Mouse (Mus musculus) mature B cell (primary cell): ENCODE measurements around the gene Galnt7.

Experiments used
- in situ Hi-C: fragments of 300-500 bp; cut with MboI; formaldehyde crosslinking; loops from 2 replicates; pipeline ENCODE4 v1.14.3; 2019

The Galnt7 gene

GRCm38 (mm10) chr8:57498847-57499511, 153.9 kb downstream of the Galnt7 start:
- in situ Hi-C loops = loop anchor here (25.0 kb wide), 1 partner anchor 937 kb away; the partner anchor contains the start of genes Cep44 and Fbxo8

GRCm38 (mm10) chr8:57498494-57498846, 154.4 kb downstream of the Galnt7 start:
- in situ Hi-C loops = loop anchor here (25.0 kb wide), 1 partner anchor 936 kb away; the partner anchor contains the start of genes Cep44 and Fbxo8

GRCm38 (mm10) chr8:57491873-57492272, 161.0 kb downstream of the Galnt7 start:
- in situ Hi-C loops = loop anchor here (25.0 kb wide), 1 partner anchor 930 kb away; the partner anchor contains the start of genes Cep44 and Fbxo8

- in situ Hi-C loops = loop anchor here (25.0 kb wide), 1 partner anchor 928 kb away; the partner anchor contains the start of genes Cep44 and Fbxo8
Measured at GRCm38 (mm10) chr8:57489896-57490295, 162.9 kb downstream of the Galnt7 start.

GRCm38 (mm10) chr8:57489366-57489765, 163.5 kb downstream of the Galnt7 start:
- in situ Hi-C loops = loop anchor here (25.0 kb wide), 1 partner anchor 927 kb away; the partner anchor contains the start of genes Cep44 and Fbxo8

- in situ Hi-C loops = loop anchor here (25.0 kb wide), 1 partner anchor 926 kb away; the partner anchor contains the start of genes Cep44 and Fbxo8
Measured at GRCm38 (mm10) chr8:57488312-57488765, 164.5 kb downstream of the Galnt7 start.

GRCm38 (mm10) chr8:57487441-57488155, 165.2 kb downstream of the Galnt7 start, which contains the start of gene Sap30:
Gene Sap30 (minus strand): TSS chr8:57487860.
- in situ Hi-C loops = loop anchor here (25.0 kb wide), 1 partner anchor 925 kb away; the partner anchor contains the start of genes Cep44 and Fbxo8

- in situ Hi-C loops = loop anchor here (25.0 kb wide), 1 partner anchor 924 kb away; the partner anchor contains the start of genes Cep44 and Fbxo8
Measured at GRCm38 (mm10) chr8:57486491-57487440, 166.1 kb downstream of the Galnt7 start.

- in situ Hi-C loops = loop anchor here (25.0 kb wide), 1 partner anchor 918 kb away; the partner anchor contains the start of genes Cep44 and Fbxo8
Measured at GRCm38 (mm10) chr8:57480606-57481005, 172.2 kb downstream of the Galnt7 start.

GRCm38 (mm10) chr8:57479700-57480099, 173.1 kb downstream of the Galnt7 start:
- in situ Hi-C loops = loop anchor here (25.0 kb wide), 1 partner anchor 917 kb away; the partner anchor contains the start of genes Cep44 and Fbxo8

- in situ Hi-C loops = loop anchor here (25.0 kb wide), 1 partner anchor 916 kb away; the partner anchor contains the start of genes Cep44 and Fbxo8
Measured at GRCm38 (mm10) chr8:57478406-57478805, 174.4 kb downstream of the Galnt7 start.
